Mouse (Mus musculus) intestine, embryonic 14.5 days (tissue): ENCODE measurements at regions not wholly inside any gene's neighbourhood (a gene's known extent, or its start where the extent isn't known, plus 50 kb on each side); places are given as distances from the start of the nearest gene placed in this dataset.

ENCODE experiments used
- ATAC-seq: fragments of 200-750 bp; cut with Nextera tagmentation; replicated peaks from 2 replicates; pipeline ENCODE4 v1.8.0; 2017; ENCODE audit warnings: low read depth, moderate number of reproducible peaks, moderate TSS enrichment, moderate library complexity; ENCODE audit not compliant: low FRiP score, low TSS enrichment
- DNase-seq: peaks from one replicate; pipeline ENCODE4 v3.0.0-alpha.2; 2018; ENCODE audit warnings: low spot score
- H3K27ac ChIP-seq: fragments of 300-500 bp; sonication (generic); 2 replicates; pipeline ENCODE4 v1.5.1; 2014; ENCODE audit warnings: low read depth, mild to moderate bottlenecking, control low read depth
- H3K27me3 ChIP-seq: fragments of 300-500 bp; sonication (generic); replicated peaks from 2 replicates; pipeline ENCODE4 v1.6.1; 2014; ENCODE audit warnings: low read length, control low read depth; ENCODE audit not compliant: control insufficient read depth, insufficient read depth
- H3K36me3 ChIP-seq: fragments of 300-500 bp; sonication (generic); 2 replicates; pipeline ENCODE4 v1.6.1; 2014; ENCODE audit warnings: low read length, control low read depth; ENCODE audit not compliant: control insufficient read depth, insufficient read depth
- H3K4me1 ChIP-seq: fragments of 300-500 bp; sonication (generic); replicated peaks from 2 replicates; pipeline ENCODE4 v1.6.1; 2014; ENCODE audit warnings: low read length, control low read depth, mixed read lengths; ENCODE audit not compliant: control insufficient read depth, insufficient read depth
- H3K4me2 ChIP-seq: fragments of 300-500 bp; sonication (generic); 2 replicates; pipeline ENCODE4 v1.6.1; 2014; ENCODE audit warnings: low read length
- H3K4me3 ChIP-seq: fragments of 300-500 bp; sonication (generic); 2 replicates; pipeline ENCODE4 v1.5.1; 2014; ENCODE audit warnings: low read depth, low read length, control low read depth, mixed read lengths
- H3K9ac ChIP-seq: fragments of 300-500 bp; sonication (generic); 2 replicates; pipeline ENCODE4 v1.6.1; 2014; ENCODE audit warnings: mild to moderate bottlenecking, low read length
- H3K9me3 ChIP-seq: fragments of 300-500 bp; sonication (generic); 2 replicates; pipeline ENCODE4 v1.6.1; 2016; ENCODE audit warnings: low read length, control low read depth; ENCODE audit not compliant: control insufficient read depth
- WGBS: fragments of 180-500 bp; shearing (Covaris S2); extraction: QIAGEN DNeasy Blood & Tissue Kit; methylation state at CpG from one replicate; pipeline ENCODE4 v1.1.7; 2014; 5-methylcytosine and 5-hydroxymethylcytosine counted together

GRCm38 (mm10) chr4:95476071-95476724, 81.1 kb upstream of the Fggy start:
- WGBS = 46% methylated on average over 12 of the region's 12 CpGs
- Histone ChIP-seq H3K4me2 (no peak overlapping the region), H3K9me3 (no peaks in the 10 kb centered on the region), H3K27ac (no peak overlapping the region), H3K9ac (no peak overlapping the region), H3K4me1 (no peaks in the 10 kb centered on the region), H3K4me3 (no peak overlapping the region), H3K27me3 (no peaks in the 10 kb centered on the region), H3K36me3 (no peaks in the 10 kb centered on the region)
- DNase-seq = no peak
- ATAC-seq = no peak

GRCm38 (mm10) chr4:95483571-95483970, 73.7 kb upstream of the Fggy start:
- Histone ChIP-seq H3K4me2 (no peak overlapping the region), H3K4me1 (peaks cover 24% of the 10 kb centered on the region), H3K36me3 (no peaks in the 10 kb centered on the region), H3K27me3 (no peaks in the 10 kb centered on the region), H3K4me3 (no peak overlapping the region), H3K9ac (no peak overlapping the region), H3K27ac (no peak overlapping the region), H3K9me3 (no peaks in the 10 kb centered on the region)
- no peak for DNase-seq
- ATAC-seq = peak; percentile 64; the same call in 1 of the 2 replicates
- 50% methylated on average over 6 of the region's 6 CpGs for WGBS

- H3K4me3 ChIP-seq = no peak overlapping the region
Observed at GRCm38 (mm10) chr4:95487323-95487722, 70.0 kb upstream of the Fggy start.

GRCm38 (mm10) chr4:95487969-95488368, 69.3 kb upstream of the Fggy start:
- Histone ChIP-seq H3K36me3 (no peaks in the 10 kb centered on the region), H3K9ac (no peak overlapping the region), H3K4me1 (peaks cover 21% of the 10 kb centered on the region), H3K27ac (0 out of 2 replicates have a peak overlapping the region, but pooled peaks have one; percentile 43), H3K9me3 (no peaks in the 10 kb centered on the region), H3K4me3 (no peak overlapping the region), H3K27me3 (no peaks in the 10 kb centered on the region), H3K4me2 (no peak overlapping the region)
- ATAC-seq (no peak), DNase-seq (no peak)
- WGBS = 29% methylated on average over 1 of the region's 1 CpGs

More at GRCm38 (mm10) chr4:95487323-95487722, 70.0 kb upstream of the Fggy start:
- DNase-seq (no peak), ATAC-seq (no peak)
- Histone ChIP-seq H3K9ac (no peak overlapping the region), H3K9me3 (no peaks in the 10 kb centered on the region), H3K4me2 (no peak overlapping the region), H3K36me3 (no peaks in the 10 kb centered on the region), H3K27ac (peak overlapping the region; percentile 11; the same call in 1 of the 2 replicates), H3K27me3 (no peaks in the 10 kb centered on the region), H3K4me1 (peaks cover 21% of the 10 kb centered on the region)
- WGBS = 68% methylated on average over 7 of the region's 7 CpGs

GRCm38 (mm10) chr4:95489059-95489458, 68.2 kb upstream of the Fggy start:
- Histone ChIP-seq H3K4me1 (peaks cover 12% of the 10 kb centered on the region), H3K9me3 (no peaks in the 10 kb centered on the region), H3K27ac (no peak overlapping the region), H3K36me3 (no peaks in the 10 kb centered on the region), H3K9ac (no peak overlapping the region), H3K27me3 (no peaks in the 10 kb centered on the region), H3K4me2 (no peak overlapping the region), H3K4me3 (no peak overlapping the region)
- DNase-seq (no peak), ATAC-seq (peak; percentile 57)
- WGBS = 51% methylated on average over 2 of the region's 2 CpGs

- Histone ChIP-seq H3K9ac (no peak overlapping the region), H3K27me3 (no peaks in the 10 kb centered on the region), H3K27ac (no peak overlapping the region), H3K36me3 (no peaks in the 10 kb centered on the region), H3K9me3 (no peaks in the 10 kb centered on the region), H3K4me3 (no peak overlapping the region), H3K4me2 (no peak overlapping the region), H3K4me1 (no peaks in the 10 kb centered on the region)
- 87% methylated on average over 3 of the region's 3 CpGs for WGBS
- DNase-seq (no peak), ATAC-seq (no peak)
Observed at GRCm38 (mm10) chr4:95500265-95500664, 57.0 kb upstream of the Fggy start.

- no peaks in the 10 kb centered on the region for H3K9me3 ChIP-seq
- DNase-seq = no peak
Observed at GRCm38 (mm10) chr4:95501164-95501563, 56.1 kb upstream of the Fggy start.

GRCm38 (mm10) chr4:95507141-95507945, 50.0 kb upstream of the Fggy start:
- Histone ChIP-seq H3K4me2 (no peak overlapping the region), H3K4me1 (peaks cover 14% of the 10 kb centered on the region), H3K9ac (no peak overlapping the region), H3K36me3 (no peaks in the 10 kb centered on the region), H3K27ac (peak overlapping the region; percentile 51; the same call in 1 of the 2 replicates), H3K27me3 (no peaks in the 10 kb centered on the region), H3K9me3 (no peaks in the 10 kb centered on the region), H3K4me3 (no peak overlapping the region)
- peak; percentile 71 for DNase-seq
- ATAC-seq = peak; percentile 64
- 41% methylated on average over 7 of the region's 7 CpGs for WGBS

More at GRCm38 (mm10) chr4:95501164-95501563, 56.1 kb upstream of the Fggy start:
- Histone ChIP-seq H3K4me3 (no peak overlapping the region), H3K4me2 (no peak overlapping the region), H3K27me3 (no peaks in the 10 kb centered on the region), H3K9ac (no peak overlapping the region), H3K27ac (no peak overlapping the region), H3K36me3 (no peaks in the 10 kb centered on the region), H3K4me1 (no peaks in the 10 kb centered on the region)
- 54% methylated on average over 2 of the region's 2 CpGs for WGBS
- ATAC-seq = no peak
